Mouse (Mus musculus) retina, embryonic 14.5 days (tissue): ENCODE measurements around the gene Sos1.

Experiments
- DNase-seq: peaks from one replicate; pipeline ENCODE4 v3.0.0-alpha.2; 2015; ENCODE audit warnings: low spot score

The Sos1 gene

DNA sequence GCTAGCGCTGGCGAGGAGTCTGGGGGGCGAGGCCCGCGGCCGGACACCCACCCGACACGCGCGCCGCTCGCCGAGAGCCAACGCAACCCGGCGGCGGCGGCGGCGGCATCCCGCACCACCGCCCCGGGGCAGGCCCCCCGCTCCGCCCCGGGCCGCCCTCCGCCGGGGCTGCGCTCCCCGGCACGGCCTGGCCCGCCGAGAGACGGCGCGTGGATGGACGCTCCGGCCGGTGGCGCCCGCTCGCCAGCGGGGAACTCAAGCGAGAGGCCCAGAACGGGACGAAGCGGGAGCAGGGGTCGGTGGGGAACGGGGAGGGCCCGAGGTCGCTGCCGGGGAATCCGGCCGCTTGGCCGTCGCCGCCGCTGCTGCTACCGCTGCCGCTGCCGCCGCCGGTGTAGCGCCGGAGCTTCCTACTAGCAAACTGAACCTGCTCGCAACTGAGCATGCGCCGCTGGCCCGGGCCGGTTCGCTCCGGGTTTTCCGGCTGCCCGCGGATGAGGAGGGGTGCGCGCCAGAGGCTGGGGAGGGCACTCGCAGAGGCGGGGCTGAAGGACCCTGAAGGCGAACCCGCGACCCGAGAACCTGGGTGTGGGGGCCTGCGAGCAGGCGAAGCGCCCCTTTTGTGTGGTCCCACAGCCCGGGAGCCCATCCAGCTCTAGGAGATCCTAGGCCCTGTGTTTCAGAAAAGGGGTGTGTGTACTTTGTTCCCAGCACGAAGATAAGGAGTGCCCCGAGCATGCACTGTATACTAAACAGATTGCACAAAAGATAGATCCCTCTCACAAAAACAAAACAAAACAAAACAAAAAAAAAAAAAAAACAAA, at the start of gene Sos1:
Sos1 (minus strand) TSS at position 423 of the 824 bp plus-strand sequence.
- peak; percentile 95 for DNase-seq

GRCm38 (mm10) chr17:80523231-80523630, 43.0 kb upstream of the Sos1 start:
- no peak for DNase-seq

GRCm38 (mm10) chr17:80522229-80522556, 41.9 kb upstream of the Sos1 start:
- DNase-seq: no peak

GRCm38 (mm10) chr17:80521521-80522228, 41.4 kb upstream of the Sos1 start:
- DNase-seq: no peak

- DNase-seq: no peak
These were observed 40.3 kb upstream of the Sos1 start for GRCm38 (mm10) chr17:80520537-80520936.

DNA sequence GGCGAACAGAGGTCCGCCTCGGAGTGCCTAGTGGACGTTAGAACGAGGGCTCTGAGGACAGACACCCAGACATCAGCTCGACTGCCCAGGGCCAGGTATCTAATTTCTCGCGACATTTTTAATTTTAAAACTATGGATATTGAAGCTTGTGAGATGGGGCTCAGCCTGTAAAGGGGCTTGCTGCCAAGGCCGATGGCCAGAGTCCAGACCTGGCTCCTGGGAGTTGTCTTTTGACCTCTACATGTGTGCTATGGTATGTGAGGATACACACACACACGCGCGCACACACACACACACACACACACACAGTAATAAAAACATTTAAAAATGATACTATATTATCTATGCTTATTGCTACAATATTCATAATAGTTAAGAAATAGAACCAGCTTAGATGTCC, 38.6 kb upstream of the Sos1 start:
- no peak for DNase-seq

DNA sequence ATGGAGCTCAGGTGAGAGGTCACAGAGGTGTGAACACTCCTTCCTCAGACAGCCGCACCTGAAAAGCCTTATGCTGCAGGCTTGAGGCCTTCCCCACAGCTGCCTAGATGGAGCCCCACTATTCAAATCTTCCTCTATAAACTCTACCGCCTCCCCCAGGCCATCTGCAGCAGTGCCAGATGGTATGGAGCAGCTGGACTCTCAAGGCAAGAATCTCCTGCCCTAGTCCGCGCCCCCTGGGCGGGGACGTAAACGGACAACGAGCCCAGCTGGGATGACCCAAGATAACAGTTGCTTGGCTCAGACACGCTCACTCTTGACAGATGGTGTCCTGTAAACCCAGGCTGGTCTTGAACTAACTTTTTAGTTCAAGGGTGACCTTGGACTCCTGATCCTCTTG, 37.0 kb upstream of the Sos1 start:
- DNase-seq: peak; percentile 33

DNA sequence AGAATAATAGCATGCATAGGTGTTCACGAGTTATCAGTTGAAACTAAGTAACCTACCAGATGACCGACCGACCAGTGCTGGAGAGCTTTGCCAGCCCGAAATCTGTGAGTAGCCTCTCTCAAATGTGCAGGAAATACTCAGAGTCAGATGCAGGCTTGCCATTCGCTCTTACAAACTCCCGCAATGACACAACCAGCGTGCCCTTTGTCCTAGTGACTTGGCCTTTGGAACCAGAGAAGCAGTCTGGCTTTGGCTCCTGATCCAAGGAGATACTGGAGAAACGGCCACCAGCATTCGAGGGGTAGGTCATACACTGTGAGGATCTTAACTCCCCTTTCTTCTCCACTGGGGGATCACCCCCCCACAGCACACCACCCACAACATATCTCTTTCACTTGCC, 35.7 kb upstream of the Sos1 start:
- DNase-seq: no peak

DNA sequence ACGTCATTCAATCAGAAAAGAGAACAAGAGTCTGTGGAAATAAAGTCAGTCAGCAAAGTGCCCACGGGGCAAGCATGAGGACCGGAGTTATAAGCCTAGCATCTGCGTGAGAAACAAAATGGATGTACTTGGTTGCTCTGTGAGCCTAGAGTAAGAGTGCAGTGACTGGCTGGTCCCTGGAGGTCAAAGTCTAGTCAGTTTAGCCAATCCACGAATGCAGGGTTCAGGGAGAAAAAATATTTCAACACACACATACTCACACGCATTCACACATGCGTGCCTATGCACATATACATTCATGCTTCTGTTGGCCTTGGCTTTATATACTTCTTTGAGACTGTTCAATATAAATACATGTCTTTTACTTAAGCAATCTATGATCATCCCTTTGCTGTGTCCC, 35.3 kb upstream of the Sos1 start:
- DNase-seq: no peak

DNA sequence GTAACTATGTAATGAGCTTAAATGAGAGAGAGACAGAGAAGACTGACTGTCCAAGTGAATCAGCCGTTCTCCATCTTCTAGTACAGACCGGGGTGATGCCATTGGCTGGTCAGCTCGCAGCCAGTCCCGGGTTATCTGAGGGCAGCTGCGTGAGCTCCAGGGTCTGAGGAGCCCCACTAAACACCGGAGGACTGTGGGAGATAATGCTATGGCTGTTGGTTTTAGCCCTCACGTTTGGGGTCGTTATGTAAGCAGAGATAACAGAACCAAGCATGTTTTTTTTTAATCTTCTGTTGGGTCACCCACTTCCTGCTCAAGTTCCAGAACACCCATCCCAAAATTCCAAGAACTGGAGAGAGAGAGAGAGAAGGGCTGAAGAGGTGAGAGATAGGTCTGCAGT, 33.5 kb upstream of the Sos1 start:
- no peak for DNase-seq

GRCm38 (mm10) chr17:80510459-80510855, 30.2 kb upstream of the Sos1 start:
- no peak for DNase-seq

DNA sequence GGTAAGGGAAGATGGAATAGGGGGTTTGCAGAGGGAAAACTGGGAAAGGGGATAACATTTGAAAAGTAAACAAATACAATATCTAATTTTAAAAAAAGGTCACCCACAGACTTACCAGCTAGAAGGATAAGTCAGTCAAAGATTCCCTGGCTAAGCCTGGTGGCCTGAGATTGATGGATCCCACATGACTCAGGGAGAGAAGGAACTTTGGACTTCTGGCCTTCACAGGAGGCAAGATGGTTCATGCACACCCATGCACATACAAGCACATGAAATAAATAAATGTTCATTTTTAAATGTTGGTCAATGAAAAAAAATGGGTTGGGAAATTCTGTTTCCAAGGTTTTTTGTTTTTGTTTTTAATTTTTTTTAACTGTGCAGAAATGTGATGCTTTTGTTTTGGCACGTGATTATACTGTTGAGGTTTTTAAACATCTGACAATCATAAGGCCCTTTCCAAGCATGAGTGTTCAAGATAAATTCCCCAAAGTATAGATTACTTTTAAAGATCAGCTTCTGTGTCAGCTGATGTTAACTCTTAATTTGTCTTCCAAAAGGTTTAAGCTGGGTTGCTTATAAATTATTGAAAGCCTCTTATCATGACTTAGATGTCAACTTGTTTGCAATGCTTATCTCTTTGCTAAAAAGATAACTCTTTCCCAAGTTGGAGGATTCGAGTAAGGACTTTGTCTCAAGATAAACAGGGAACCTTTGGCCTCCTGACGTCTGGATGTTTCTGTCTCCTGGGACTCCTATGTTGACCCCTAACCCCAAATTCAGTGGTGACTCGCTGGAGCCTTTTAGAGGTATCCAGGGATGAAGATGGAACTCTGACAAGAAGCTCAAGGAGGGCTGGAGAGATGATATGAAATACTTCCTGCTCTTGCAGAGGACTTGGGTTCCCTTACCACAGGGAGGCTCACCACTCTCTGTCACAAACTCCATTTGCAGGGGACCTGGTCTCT, 29.5 kb upstream of the Sos1 start:
- no peak for DNase-seq

DNA sequence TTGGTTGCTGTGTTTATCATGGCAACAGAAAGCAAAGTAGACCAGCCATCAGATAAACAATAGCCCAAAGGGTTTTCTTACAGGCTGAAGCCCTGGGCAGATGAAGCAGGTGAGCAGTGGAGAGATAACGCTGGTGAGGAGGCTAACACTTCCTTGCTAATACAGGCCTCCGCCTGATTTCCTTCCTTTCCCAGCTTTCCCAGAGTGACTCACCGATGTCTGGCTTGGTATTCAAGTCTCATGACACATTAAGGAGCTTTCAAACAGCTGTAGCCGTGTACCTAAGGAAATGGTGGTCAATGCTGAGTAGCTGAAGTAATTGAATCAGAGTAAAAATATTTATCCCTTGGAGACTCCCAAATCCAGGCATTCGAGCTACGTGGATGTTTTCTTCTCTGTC, 25.5 kb upstream of the Sos1 start:
- no peak for DNase-seq

GRCm38 (mm10) chr17:80505342-80505741, 25.1 kb upstream of the Sos1 start:
- no peak for DNase-seq

- DNase-seq: no peak
These were observed 21.5 kb upstream of the Sos1 start for GRCm38 (mm10) chr17:80501805-80502172.

- DNase-seq: no peak
These were observed 21.0 kb upstream of the Sos1 start for GRCm38 (mm10) chr17:80501037-80501804.

DNA sequence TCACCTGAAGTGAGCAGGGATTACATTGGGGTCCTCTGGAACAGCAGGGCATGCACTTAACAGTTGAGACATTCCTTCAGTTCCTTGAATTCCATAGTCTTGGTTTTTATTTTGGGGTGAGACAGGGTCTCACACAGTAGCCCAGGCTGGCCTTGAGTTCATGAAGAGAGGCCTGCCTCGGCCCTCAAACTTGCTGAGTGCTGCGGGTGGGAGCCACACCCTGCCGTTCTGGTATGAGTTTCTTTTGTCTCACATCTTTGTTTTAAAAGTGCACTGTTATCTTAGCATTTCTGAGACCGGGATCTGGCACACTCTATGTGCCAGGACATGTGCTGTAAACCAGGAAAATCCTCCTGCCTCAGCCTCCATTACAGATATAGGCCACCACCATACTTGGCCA, 19.8 kb upstream of the Sos1 start:
- no peak for DNase-seq

- no peak for DNase-seq
These were observed 18.5 kb upstream of the Sos1 start for GRCm38 (mm10) chr17:80498600-80499268.

DNA sequence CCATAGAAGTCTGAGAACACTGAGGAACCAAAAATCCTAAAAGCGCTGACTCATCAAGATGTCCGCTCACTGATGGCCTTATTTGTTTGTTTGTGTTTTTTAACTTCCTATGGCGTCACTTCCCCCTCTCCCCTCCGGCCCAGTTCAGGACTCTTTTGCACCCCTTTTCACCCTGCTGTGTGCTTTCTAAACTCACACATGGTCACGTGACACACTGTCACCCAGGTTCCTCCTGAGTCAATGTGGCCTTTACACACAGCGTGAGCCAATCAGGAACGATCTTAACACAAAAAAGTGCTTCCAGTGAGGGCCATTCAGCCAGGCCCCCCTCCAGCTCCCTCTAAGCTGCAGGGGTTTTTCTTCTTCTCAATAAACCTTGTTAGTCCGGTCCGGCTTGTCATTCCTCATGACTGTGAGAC, 16.9 kb upstream of the Sos1 start:
- no peak for DNase-seq

DNA sequence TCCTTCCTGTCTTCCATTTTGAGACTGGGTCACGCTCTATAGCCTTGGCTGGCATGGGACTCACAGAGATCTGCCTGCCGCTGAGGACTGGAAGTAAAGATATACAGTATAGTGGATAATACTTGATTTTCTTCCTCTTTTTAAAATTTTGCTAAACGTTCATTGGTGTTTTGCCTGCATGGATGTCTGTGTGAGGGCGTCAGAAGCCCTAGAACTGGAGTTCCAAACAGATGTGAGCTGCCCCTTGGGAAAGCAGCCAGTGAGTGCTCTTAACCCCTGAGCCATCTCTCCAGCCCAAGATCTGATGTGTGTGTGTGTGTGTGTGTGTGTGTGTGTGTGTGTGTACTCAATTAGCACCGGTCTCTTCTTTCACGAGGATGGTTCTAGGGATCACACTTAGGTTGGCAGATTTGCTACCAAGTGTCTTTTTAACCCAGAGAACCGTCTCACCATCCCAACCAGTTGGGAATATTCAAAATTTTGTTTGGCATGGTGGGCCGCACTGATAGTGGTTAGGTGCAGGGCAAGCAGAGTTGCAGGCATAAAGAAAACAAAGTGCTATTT, 16.4 kb upstream of the Sos1 start:
- no peak for DNase-seq

- DNase-seq: no peak
These were observed 15.9 kb upstream of the Sos1 start for GRCm38 (mm10) chr17:80496185-80496584.
